Mouse (Mus musculus): ENCODE data around the gene Styxl1. TPM values are rescaled to one million over a fixed set of nuclear protein-coding genes. Genes with fewer than 3 reads are reported as not detected.

The Styxl1 gene
- total RNA-seq, 2 experiments from 2014 or later: not detected

DNA sequence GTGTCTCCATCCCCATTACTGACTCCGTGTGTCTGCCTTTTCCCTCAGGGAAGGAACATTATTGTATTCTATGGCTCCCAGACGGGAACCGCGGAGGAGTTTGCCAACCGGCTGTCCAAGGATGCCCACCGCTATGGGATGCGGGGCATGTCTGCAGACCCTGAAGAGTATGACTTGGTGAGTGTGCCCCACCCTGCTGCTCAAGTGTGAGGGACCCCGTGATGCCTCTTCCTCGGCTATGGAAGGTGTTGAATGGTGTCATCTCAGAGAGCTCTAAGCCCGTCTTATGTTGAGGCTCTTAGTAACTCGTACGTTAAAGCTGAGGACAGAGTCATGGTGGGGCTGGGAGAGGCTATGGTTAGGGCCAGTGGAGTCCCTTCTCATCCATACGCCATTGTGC, 48.8 kb downstream of the Styxl1 start:
- no peak for DNase-seq
- intact Hi-C loops (cut with DNase I): no loop called here

GRCm38 (mm10) chr5:135728361-135728760, 49.8 kb downstream of the Styxl1 start:
- intact Hi-C loops (cut with DNase I): no loop called here
- no peak for DNase-seq

- intact Hi-C loops (cut with DNase I): no loop called here
Observed at GRCm38 (mm10) chr5:135727871-135728270, 50.3 kb downstream of the Styxl1 start.

GRCm38 (mm10) chr5:135726641-135727346, 51.4 kb downstream of the Styxl1 start:
- intact Hi-C loops (cut with DNase I): no loop called here
- DNase-seq: peak; percentile 77 to 86

More at GRCm38 (mm10) chr5:135727871-135728270, 50.3 kb downstream of the Styxl1 start:
- no peak for DNase-seq

DNA sequence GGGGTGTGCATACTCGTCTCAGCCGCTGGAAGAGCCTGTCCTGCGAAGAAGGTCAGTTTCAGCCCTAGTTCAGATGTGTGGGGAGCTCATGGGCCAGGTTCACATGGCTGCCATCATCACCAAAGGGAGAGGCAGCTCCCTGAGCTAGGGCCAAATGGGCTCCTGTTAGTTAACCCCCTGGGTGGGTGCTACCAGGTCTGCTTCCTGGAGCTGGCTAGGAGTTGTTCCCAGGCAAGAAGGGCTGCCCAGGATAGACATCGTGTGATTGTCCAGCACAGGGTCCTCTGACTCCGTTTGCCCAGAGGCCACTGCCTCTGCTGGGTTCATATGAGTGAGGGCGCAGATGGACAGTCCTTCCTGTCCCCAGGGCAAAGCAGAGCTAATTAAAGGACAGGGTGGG, 52.2 kb downstream of the Styxl1 start:
- intact Hi-C loops (cut with DNase I): loop anchor here (2.0 kb wide), 1 partner anchor 37 kb away; no protein-coding TSS in a partner anchor
- no peak for DNase-seq

GRCm38 (mm10) chr5:135725391-135725841, 52.8 kb downstream of the Styxl1 start:
- peak; percentile 63 to 67 for DNase-seq
- intact Hi-C loops (cut with DNase I): loop anchor here (2.0 kb wide), 1 partner anchor 37 kb away; no protein-coding TSS in a partner anchor

- intact Hi-C loops (cut with DNase I): loop anchor here (2.0 kb wide), 1 partner anchor 36 kb away; no protein-coding TSS in a partner anchor
- DNase-seq: peak in 1 of 2 experiments; percentile 42
Observed at GRCm38 (mm10) chr5:135724536-135725322, 53.5 kb downstream of the Styxl1 start.

- intact Hi-C loops (cut with DNase I): no loop called here
- DNase-seq: no peak
Observed at GRCm38 (mm10) chr5:135723165-135723751, 54.9 kb downstream of the Styxl1 start.

DNA sequence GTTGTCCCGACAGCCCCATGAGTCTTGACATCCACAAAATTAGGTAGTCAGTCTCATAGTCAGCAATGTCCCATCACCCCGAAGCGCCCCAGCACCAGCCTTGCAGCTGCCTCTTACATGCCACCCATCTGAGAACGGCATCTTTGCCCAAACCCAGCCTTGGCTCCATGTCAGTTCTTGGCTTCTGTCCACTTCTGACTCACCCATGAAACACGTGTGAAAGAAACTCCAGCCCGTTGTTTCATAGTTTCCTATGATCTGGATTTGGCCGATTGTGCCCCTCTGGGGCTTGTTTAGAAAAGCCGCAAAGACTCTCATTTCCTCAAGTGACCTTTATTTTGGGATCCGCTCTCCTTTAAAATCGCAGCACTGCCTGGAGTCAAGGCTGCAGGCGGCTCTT, 56.1 kb downstream of the Styxl1 start:
- peak; percentile 83 to 86 for DNase-seq
- intact Hi-C loops (cut with DNase I): no loop called here

DNA sequence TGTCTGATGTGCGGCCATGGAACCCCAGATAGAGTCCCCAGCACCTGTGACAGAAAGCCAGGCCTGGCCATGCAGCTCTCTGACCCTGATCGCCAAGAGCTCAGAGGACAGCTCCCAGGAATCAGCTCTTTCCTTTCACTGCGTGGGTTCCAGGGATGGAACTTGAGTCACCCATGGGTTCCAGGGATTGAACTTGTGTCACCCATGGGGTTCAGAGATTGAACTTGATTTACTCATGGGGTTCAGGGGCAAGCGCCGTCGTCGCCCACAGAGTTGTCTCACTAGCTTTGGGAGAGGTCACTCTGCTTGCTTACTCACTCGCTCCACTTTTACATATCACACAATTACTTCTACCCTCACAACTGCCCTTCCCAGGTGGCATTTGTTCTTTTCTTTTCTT, 57.1 kb downstream of the Styxl1 start:
- no peak for DNase-seq
- intact Hi-C loops (cut with DNase I): no loop called here

- intact Hi-C loops (cut with DNase I): no loop called here
Observed at GRCm38 (mm10) chr5:135720121-135720520, 58.1 kb downstream of the Styxl1 start.

GRCm38 (mm10) chr5:135719586-135720120, 58.5 kb downstream of the Styxl1 start:
- no peak for DNase-seq
- intact Hi-C loops (cut with DNase I): no loop called here

More at GRCm38 (mm10) chr5:135720121-135720520, 58.1 kb downstream of the Styxl1 start:
- no peak for DNase-seq

GRCm38 (mm10) chr5:135715624-135716023, 62.6 kb downstream of the Styxl1 start:
- intact Hi-C loops (cut with DNase I): no loop called here
- DNase-seq: peak; percentile 37 to 51

- intact Hi-C loops (cut with DNase I): no loop called here
Observed at GRCm38 (mm10) chr5:135713441-135714218, 64.6 kb downstream of the Styxl1 start.

DNA sequence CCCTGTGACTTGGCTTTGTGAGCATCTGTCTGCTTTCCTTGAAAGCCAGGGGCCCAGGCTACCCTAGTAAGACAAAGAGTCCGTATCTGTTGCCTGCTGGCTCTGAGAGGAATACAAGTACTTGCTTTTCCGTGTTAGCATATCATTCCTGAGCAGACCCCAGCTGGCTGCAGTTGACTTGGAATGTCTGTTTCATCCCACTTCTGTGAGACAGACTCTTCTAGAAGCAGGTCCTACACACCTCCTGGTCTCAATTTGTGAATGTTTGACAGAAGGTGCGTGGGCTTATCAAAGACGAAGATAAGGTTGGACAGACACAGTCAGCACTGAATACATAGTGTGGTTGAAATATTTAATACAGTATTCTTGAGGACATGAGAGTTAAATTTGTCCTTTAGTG, 65.4 kb downstream of the Styxl1 start:
- intact Hi-C loops (cut with DNase I): no loop called here
- no peak for DNase-seq

More at GRCm38 (mm10) chr5:135713441-135714218, 64.6 kb downstream of the Styxl1 start:
- DNase-seq: peak; percentile 86 to 88

- intact Hi-C loops (cut with DNase I): no loop called here
Observed at GRCm38 (mm10) chr5:135711582-135712355, 66.4 kb downstream of the Styxl1 start.

DNA sequence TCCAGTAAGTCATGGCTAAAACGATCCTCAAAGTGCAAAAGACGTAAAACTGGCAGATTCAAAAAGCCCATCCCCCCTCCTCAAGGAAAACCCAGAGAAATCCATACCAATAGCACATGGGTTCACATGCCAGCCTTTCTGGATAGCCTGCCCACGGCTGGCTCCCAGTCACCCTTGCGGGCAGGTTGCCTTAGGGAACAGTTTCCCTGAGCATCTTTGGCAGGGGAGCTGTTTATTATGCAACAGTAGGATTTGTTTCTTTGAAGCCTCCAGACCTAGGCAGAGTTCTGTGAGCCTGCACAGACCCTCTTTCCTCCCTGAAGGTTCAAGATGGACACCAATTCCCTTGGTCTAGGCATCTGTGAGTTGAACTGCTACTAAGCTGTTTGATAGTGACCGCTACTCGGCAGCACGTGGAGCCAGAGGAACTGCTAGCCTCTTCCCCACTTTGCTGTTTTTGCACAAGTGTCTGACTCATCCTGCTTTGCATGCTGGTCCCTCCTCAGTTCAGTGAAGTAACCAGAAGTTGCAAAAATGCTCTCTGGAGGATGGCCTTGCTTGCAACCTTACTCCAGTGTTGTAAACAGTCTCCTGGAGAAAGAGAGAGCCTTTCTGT, 67.5 kb downstream of the Styxl1 start:
- peak in 1 of 2 experiments; percentile 33 for DNase-seq
- intact Hi-C loops (cut with DNase I): no loop called here

More at GRCm38 (mm10) chr5:135711582-135712355, 66.4 kb downstream of the Styxl1 start:
- no peak for DNase-seq

DNA sequence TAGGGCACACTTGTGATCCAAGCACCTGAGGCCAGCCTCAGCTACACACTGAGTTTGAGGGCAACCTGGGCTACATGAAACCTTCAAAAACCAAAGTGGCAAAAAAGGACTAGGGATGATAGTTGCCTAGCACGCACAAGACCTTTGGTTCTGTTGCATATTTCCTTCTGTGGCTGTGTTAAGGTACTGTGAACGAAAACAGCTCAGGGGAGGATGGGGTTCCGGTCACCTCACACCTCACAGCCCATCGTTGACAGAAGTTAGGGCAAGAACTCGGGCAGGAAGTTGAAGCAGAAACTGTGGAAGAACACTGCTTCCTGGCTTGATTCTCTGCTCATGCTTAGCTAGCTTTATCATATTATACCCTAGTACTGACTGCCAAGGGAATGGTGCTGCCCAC, 68.5 kb downstream of the Styxl1 start:
- DNase-seq: no peak
- intact Hi-C loops (cut with DNase I): no loop called here

- peak; percentile 55 to 67 for DNase-seq
- intact Hi-C loops (cut with DNase I): no loop called here
Observed at GRCm38 (mm10) chr5:135707855-135708254, 70.3 kb downstream of the Styxl1 start.

All from heart, postnatal 10 days (tissue).